Mouse (Mus musculus): ENCODE measurements around the gene Prr7. TPM values are rescaled to one million over a fixed set of nuclear protein-coding genes. Genes with fewer than 3 reads are reported as not detected.
A peak's percentile ranks its signal among the peaks of the same experiment; 100 is the strongest.

The Prr7 gene
- polyA plus RNA-seq (2015; fragmentation: Nextera tagmentation; extraction: Ambion mirVana): 0.37 and 0.59 TPM in 2 replicates

GRCm38 (mm10) chr13:55464027-55464884 lies at the start of gene Prr7:
TSS of gene Prr7 (plus strand) at chr13:55464267.
- peak; percentile 62 for ATAC-seq (ENCODE audit: low FRiP score, low TSS enrichment)
- peaks cover 17% of the 10 kb centered on the region for H3K4me1 ChIP-seq (ENCODE audit: insufficient read depth, low read length)
- peak within 1 kb of the TSS; percentile 98 for H3K4me2 ChIP-seq (replicated peaks; ENCODE audit: low read depth, low read length)
- H3K4me3 ChIP-seq (ENCODE audit: low read length): peak within 1 kb of the TSS; percentile 69
- H3K27me3 ChIP-seq (ENCODE audit: insufficient read depth, low read length): no peaks in the 10 kb centered on the region
- H3K9ac ChIP-seq (replicated peaks; ENCODE audit: low read length): peak within 1 kb of the TSS; percentile 77
- H3K9me3 ChIP-seq (ENCODE audit: low read length): no peaks in the 10 kb centered on the region
- peak within 1 kb of the TSS; percentile 55; the same call in 1 of the 2 replicates for H3K27ac ChIP-seq (ENCODE audit: low read length)
- peaks cover 17% of the 10 kb centered on the region for H3K36me3 ChIP-seq (ENCODE audit: insufficient read depth, low read length)
- WGBS: under 1% methylated on average over 69 of the region's 84 CpGs

GRCm38 (mm10) chr13:55414743-55415380 lies 49.2 kb upstream of the Prr7 start, which contains the start of gene Pfn3:
TSS of gene Pfn3 (minus strand) at chr13:55415232.
- peak within 1 kb of the TSS; percentile 33 for H3K9ac ChIP-seq (replicated peaks; ENCODE audit: low read length)
- peak within 1 kb of the TSS; percentile 43 for H3K4me3 ChIP-seq (ENCODE audit: low read length)
- peak within 1 kb of the TSS; percentile 59 for H3K4me2 ChIP-seq (replicated peaks; ENCODE audit: low read depth, low read length)
- H3K27me3 ChIP-seq (ENCODE audit: insufficient read depth, low read length): peaks cover 14% of the 10 kb centered on the region
- peak; percentile 74 for ATAC-seq (ENCODE audit: low FRiP score, low TSS enrichment)
- H3K4me1 ChIP-seq (ENCODE audit: insufficient read depth, low read length): peaks cover 16% of the 10 kb centered on the region
- no peaks in the 10 kb centered on the region for H3K36me3 ChIP-seq (ENCODE audit: insufficient read depth, low read length)
- no peak within 1 kb of the TSS for H3K27ac ChIP-seq (ENCODE audit: low read length)
- no peaks in the 10 kb centered on the region for H3K9me3 ChIP-seq (ENCODE audit: low read length)
- 9% methylated on average over 41 of the region's 41 CpGs for WGBS

GRCm38 (mm10) chr13:55418004-55418403 lies 46.1 kb upstream of the Prr7 start:
- no peaks in the 10 kb centered on the region for H3K9me3 ChIP-seq (ENCODE audit: low read length)
- H3K9ac ChIP-seq (replicated peaks; ENCODE audit: low read length): no peak overlapping the region
- H3K27me3 ChIP-seq (ENCODE audit: insufficient read depth, low read length): peaks cover 42% of the 10 kb centered on the region
- 0 out of 2 replicates have a peak overlapping the region, but pooled peaks have one; percentile 15 for H3K4me2 ChIP-seq (replicated peaks; ENCODE audit: low read depth, low read length)
- H3K36me3 ChIP-seq (ENCODE audit: insufficient read depth, low read length): no peaks in the 10 kb centered on the region
- H3K4me1 ChIP-seq (ENCODE audit: insufficient read depth, low read length): peaks cover 31% of the 10 kb centered on the region
- H3K4me3 ChIP-seq (ENCODE audit: low read length): no peak overlapping the region
- WGBS: 11% methylated on average over 12 of the region's 12 CpGs
- peak; percentile 68 for ATAC-seq (ENCODE audit: low FRiP score, low TSS enrichment)
- no peak overlapping the region for H3K27ac ChIP-seq (ENCODE audit: low read length)

GRCm38 (mm10) chr13:55419142-55419541 lies 44.9 kb upstream of the Prr7 start:
- WGBS: 73% methylated on average over 5 of the region's 5 CpGs
- Histone ChIP-seq H3K4me2 (replicated peaks; ENCODE audit: low read depth, low read length) (no peak overlapping the region), H3K27me3 (ENCODE audit: insufficient read depth, low read length) (peaks cover 42% of the 10 kb centered on the region), H3K9me3 (ENCODE audit: low read length) (no peaks in the 10 kb centered on the region), H3K4me3 (ENCODE audit: low read length) (no peak overlapping the region), H3K4me1 (ENCODE audit: insufficient read depth, low read length) (peaks cover 31% of the 10 kb centered on the region), H3K27ac (ENCODE audit: low read length) (no peak overlapping the region), H3K9ac (replicated peaks; ENCODE audit: low read length) (no peak overlapping the region), H3K36me3 (ENCODE audit: insufficient read depth, low read length) (no peaks in the 10 kb centered on the region)
- ATAC-seq (ENCODE audit: low FRiP score, low TSS enrichment): no peak

- ATAC-seq (ENCODE audit: low FRiP score, low TSS enrichment): no peak
- Histone ChIP-seq H3K4me1 (ENCODE audit: insufficient read depth, low read length) (peaks cover 24% of the 10 kb centered on the region), H3K36me3 (ENCODE audit: insufficient read depth, low read length) (no peaks in the 10 kb centered on the region), H3K4me3 (ENCODE audit: low read length) (no peak overlapping the region), H3K9ac (replicated peaks; ENCODE audit: low read length) (no peak overlapping the region), H3K9me3 (ENCODE audit: low read length) (no peaks in the 10 kb centered on the region), H3K27me3 (ENCODE audit: insufficient read depth, low read length) (peaks cover 42% of the 10 kb centered on the region), H3K4me2 (replicated peaks; ENCODE audit: low read depth, low read length) (peak overlapping the region; percentile 51; the same call in 1 of the 2 replicates), H3K27ac (ENCODE audit: low read length) (no peak overlapping the region)
- WGBS: 29% methylated on average over 51 of the region's 51 CpGs
Measured at GRCm38 (mm10) chr13:55420018-55420932, 43.8 kb upstream of the Prr7 start.

GRCm38 (mm10) chr13:55420933-55421800 lies 42.9 kb upstream of the Prr7 start:
- peak overlapping the region; percentile 47 for H3K9ac ChIP-seq (replicated peaks; ENCODE audit: low read length)
- WGBS: 10% methylated on average over 35 of the region's 35 CpGs

GRCm38 (mm10) chr13:55426613-55427012 lies 37.5 kb upstream of the Prr7 start, which contains the start of gene F12:
TSS of gene F12 (minus strand) at chr13:55426793.
- Histone ChIP-seq H3K4me3 (ENCODE audit: low read length) (no peak within 1 kb of the TSS), H3K9ac (replicated peaks; ENCODE audit: low read length) (no peak within 1 kb of the TSS), H3K9me3 (ENCODE audit: low read length) (no peaks in the 10 kb centered on the region), H3K4me2 (replicated peaks; ENCODE audit: low read depth, low read length) (no peak within 1 kb of the TSS), H3K27me3 (ENCODE audit: insufficient read depth, low read length) (peaks cover 11% of the 10 kb centered on the region), H3K36me3 (ENCODE audit: insufficient read depth, low read length) (no peaks in the 10 kb centered on the region), H3K4me1 (ENCODE audit: insufficient read depth, low read length) (peaks cover 1% of the 10 kb centered on the region; the same call in 1 of the 2 replicates), H3K27ac (ENCODE audit: low read length) (no peak within 1 kb of the TSS)
- 93% methylated on average over 10 of the region's 10 CpGs for WGBS
- no peak for ATAC-seq (ENCODE audit: low FRiP score, low TSS enrichment)

More at GRCm38 (mm10) chr13:55420933-55421800, 42.9 kb upstream of the Prr7 start:
- Histone ChIP-seq H3K36me3 (ENCODE audit: insufficient read depth, low read length) (no peaks in the 10 kb centered on the region), H3K4me2 (replicated peaks; ENCODE audit: low read depth, low read length) (peak overlapping the region; percentile 51), H3K27ac (ENCODE audit: low read length) (no peak overlapping the region), H3K27me3 (ENCODE audit: insufficient read depth, low read length) (peaks cover 42% of the 10 kb centered on the region), H3K9me3 (ENCODE audit: low read length) (no peaks in the 10 kb centered on the region), H3K4me1 (ENCODE audit: insufficient read depth, low read length) (peaks cover 23% of the 10 kb centered on the region), H3K4me3 (ENCODE audit: low read length) (peak overlapping the region; percentile 29)
- ATAC-seq (ENCODE audit: low FRiP score, low TSS enrichment): peak; percentile 50; the same call in 1 of the 2 replicates

- ATAC-seq (ENCODE audit: low FRiP score, low TSS enrichment): no peak
- 62% methylated on average over 12 of the region's 12 CpGs for WGBS
- Histone ChIP-seq H3K9me3 (ENCODE audit: low read length) (no peaks in the 10 kb centered on the region), H3K4me2 (replicated peaks; ENCODE audit: low read depth, low read length) (no peak overlapping the region), H3K36me3 (ENCODE audit: insufficient read depth, low read length) (no peaks in the 10 kb centered on the region), H3K4me1 (ENCODE audit: insufficient read depth, low read length) (no peaks in the 10 kb centered on the region), H3K9ac (replicated peaks; ENCODE audit: low read length) (no peak overlapping the region), H3K27me3 (ENCODE audit: insufficient read depth, low read length) (no peaks in the 10 kb centered on the region), H3K27ac (ENCODE audit: low read length) (no peak overlapping the region), H3K4me3 (ENCODE audit: low read length) (no peak overlapping the region)
Measured at GRCm38 (mm10) chr13:55429226-55429888, 34.7 kb upstream of the Prr7 start.

Measured in kidney, embryonic 16.5 days (tissue).